Mouse (Mus musculus): ENCODE measurements at regions not wholly inside any gene's neighbourhood (a gene's known extent, or its start where the extent isn't known, plus 50 kb on each side); places are given as distances from the start of the nearest gene placed in this dataset.

DNA sequence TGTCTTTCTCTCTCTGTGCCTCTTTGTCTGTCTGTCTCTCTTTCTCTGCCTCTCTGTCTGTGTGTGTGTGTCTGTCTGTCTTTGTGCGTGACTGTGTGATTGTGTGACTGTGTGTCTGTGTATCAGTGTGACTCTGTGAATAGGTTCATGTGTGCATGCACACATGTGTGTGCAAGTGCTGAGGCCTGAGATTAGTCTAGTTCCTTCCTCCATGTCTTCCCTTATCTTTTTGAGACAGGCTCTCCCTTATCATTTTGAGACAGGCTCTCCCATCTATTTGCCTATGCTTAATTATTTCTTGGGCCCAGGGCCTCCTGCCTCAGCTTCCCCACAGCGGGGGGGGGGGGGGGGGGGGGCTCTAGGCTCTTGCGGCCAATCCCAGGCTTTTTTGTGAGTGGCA, 212.8 kb upstream of the Ttc29 start:
- no peak for TF ChIP-seq CTCF (IDR thresholded peaks at IDR 0.05; ENCODE audit: extremely low read depth, insufficient read length, insufficient replicate concordance, low read depth, low read length)
- no peak for TF ChIP-seq POLR2A (IDR thresholded peaks at IDR 0.05; ENCODE audit: low read depth, low read length)

Data from small intestine, adult 2 months (tissue).